In genomic region chr1:151311379-151311778, GRCm38 (mm10) we compare ENCODE assay signal across 17 mouse cellular contexts.
"Had no signal": no experiment of that assay in that cellular context is flagged by ENCODE, and none has a peak within 500 bp of the region (broad histone marks: within the 10 kb centered on the region; RNA-seq: fewer than 3 reads in every experiment).

No protein-coding gene starts in this region.

- DNase-seq: lung, adult 18-20 months; lung, embryonic 14.5 days; lung, postnatal 10 days; lung, postnatal 4 days; retina, postnatal 1 day; right cerebral cortex, adult 18-20 months; right cerebral cortex, postnatal 25 days; right cerebral cortex, postnatal 4 days; spleen, adult 18-20 months; thymus, adult 18-20 months; thymus, postnatal 14 days; thymus, postnatal 36 days had no signal

- H3K27ac ChIP-seq: liver, embryonic 14.5 days; midbrain, embryonic 12.5 days; neural tube, embryonic 13.5 days; neural tube, embryonic 15.5 days had no signal

- H3K9me3 ChIP-seq: midbrain, embryonic 12.5 days; neural tube, embryonic 13.5 days; neural tube, embryonic 15.5 days had no signal

- H3K36me3 ChIP-seq: midbrain, embryonic 12.5 days; neural tube, embryonic 13.5 days; neural tube, embryonic 15.5 days had no signal

- H3K4me2 ChIP-seq: lung, embryonic 14.5 days; midbrain, embryonic 12.5 days; neural tube, embryonic 13.5 days; neural tube, embryonic 15.5 days had no signal

- H3K4me1 ChIP-seq: midbrain, embryonic 12.5 days; neural tube, embryonic 13.5 days; neural tube, embryonic 15.5 days had no signal

- H3K4me3 ChIP-seq: midbrain, embryonic 12.5 days; myocyte; neural tube, embryonic 13.5 days; neural tube, embryonic 15.5 days had no signal

- H3K27me3 ChIP-seq: midbrain, embryonic 12.5 days; neural tube, embryonic 13.5 days; neural tube, embryonic 15.5 days had no signal

- H3K9ac ChIP-seq: liver, embryonic 14.5 days; lung, embryonic 14.5 days; midbrain, embryonic 12.5 days; neural tube, embryonic 13.5 days; neural tube, embryonic 15.5 days had no signal
